Mouse (Mus musculus) brain, embryonic 14.5 days (tissue): ENCODE measurements around the gene Tmem121b.
A peak's percentile ranks its signal among the peaks of the same experiment; 100 is the strongest.

Source experiments
- CTCF ChIP-seq: fragments of 200-500 bp; IDR thresholded peaks from 2 replicates; pipeline ENCODE4 v1.5.1; 2012; ENCODE audit warnings: inconsistent platforms, mild to moderate bottlenecking, moderate library complexity, borderline replicate concordance; ENCODE audit not compliant: insufficient read depth, insufficient read length; ENCODE audit errors: extremely low read depth
- POLR2A ChIP-seq: fragments of 200-500 bp; IDR thresholded peaks from 2 replicates; pipeline ENCODE4 v1.6.1; 2012; ENCODE audit warnings: mild to moderate bottlenecking, inconsistent platforms, borderline replicate concordance; ENCODE audit not compliant: poor library complexity, insufficient read depth, insufficient read length, severe bottlenecking; ENCODE audit errors: extremely low read depth

DNA sequence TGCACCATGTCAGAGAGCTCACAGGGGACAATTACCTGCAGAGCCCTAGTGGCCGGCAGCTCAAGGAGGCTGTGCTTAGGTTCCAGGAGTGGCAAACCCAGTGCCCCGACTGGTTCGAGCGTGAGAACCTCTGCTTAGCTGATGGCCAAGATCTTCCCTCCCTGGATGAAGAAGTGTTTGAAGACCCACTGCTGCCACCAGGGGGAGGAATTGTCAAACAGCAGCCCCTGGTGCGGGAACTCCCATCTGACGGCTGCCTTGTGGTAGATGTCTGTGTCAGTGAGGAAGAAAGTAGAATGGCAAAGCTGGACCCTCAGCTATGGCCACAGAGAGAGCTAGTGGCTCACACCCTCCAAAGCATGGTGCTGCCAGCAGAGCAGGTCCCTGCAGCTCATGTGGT, 12.1 kb downstream of the Tmem121b start:
- no peak for TF ChIP-seq POLR2A
- TF ChIP-seq CTCF = 0 out of 2 replicates have a peak, but pooled peaks have one; percentile 16
